9 mouse cellular contexts compared by ENCODE assay signal in genomic region chr17:27621161-27621560, GRCm38 (mm10). TPM values are rescaled to one million over a fixed set of nuclear protein-coding genes. Genes with fewer than 3 reads are reported as not detected.
DNase-seq lines count a peak whose midpoint lies in the region; ATAC-seq and TF ChIP-seq lines count a peak whose summit lies in the region.
"Had no signal": no experiment of that assay in that cellular context is flagged by ENCODE, and none has a peak within 500 bp of the region (broad histone marks: within the 10 kb centered on the region; RNA-seq: fewer than 3 reads in every experiment).

No protein-coding gene starts in this region.

- H3K36me3 ChIP-seq in ES-E14 (ENCODE audit: control insufficient read depth, insufficient read depth, low read length, poor library complexity, severe bottlenecking), result peaks cover 2% of the 10 kb centered on the region; the same call in 1 of the 2 replicates
- peaks cover 12% of the 10 kb centered on the region; the same call in 1 of the 2 replicates for H3K36me3 ChIP-seq in heart, embryonic 14.5 days (ENCODE audit: control insufficient read depth, insufficient read depth, low read length)
- H3K36me3 ChIP-seq in liver, embryonic 15.5 days (replicated peaks), result peaks cover 10% of the 10 kb centered on the region

- no peak overlapping the region for H3K9ac ChIP-seq in ES-E14 (ENCODE audit: insufficient read depth, low read depth, low read length, poor library complexity, severe bottlenecking)
- H3K9ac ChIP-seq in heart, embryonic 14.5 days (ENCODE audit: low read length), result peak overlapping the region; percentile 97
- H3K9ac ChIP-seq in liver, embryonic 15.5 days, result no peak overlapping the region

- 39% methylated on average over 8 of the region's 8 CpGs for WGBS in heart, embryonic 14.5 days
- 52% methylated on average over 8 of the region's 8 CpGs for WGBS in liver, embryonic 15.5 days (ENCODE audit: insufficient replicate concordance)

- peak overlapping the region; percentile 11 to 64; a peak in 2 of 4 replicates for H3K4me3 ChIP-seq in ES-E14 (ENCODE audit: insufficient read depth in 1 of 2, low read depth in 1 of 2, low read length in 2 of 2, poor library complexity in 1 of 2, severe bottlenecking in 1 of 2)
- H3K4me3 ChIP-seq in heart, embryonic 14.5 days (ENCODE audit: control insufficient read depth in 1 of 2, insufficient read depth in 1 of 2, low read depth in 1 of 2, low read length in 2 of 2), result peak overlapping the region; percentile 6 to 80; a peak in 3 of 4 replicates
- peak overlapping the region; percentile 93 for H3K4me3 ChIP-seq in liver, embryonic 15.5 days (replicated peaks)

- in situ Hi-C loops in ES-E14 (cut with MboI; ENCODE audit: low sequenced_read_pairs in 2 of 2, unreplicated experiment in 2 of 2), result no loop called here

- H3K27ac ChIP-seq in ES-E14 (ENCODE audit: insufficient read depth, low read depth, low read length, poor library complexity, severe bottlenecking), result no peak overlapping the region
- H3K27ac ChIP-seq in heart, embryonic 14.5 days (replicated peaks in 1 of 2; ENCODE audit: control insufficient read depth in 1 of 2, insufficient read depth in 1 of 2, low read depth in 2 of 2, low read length in 2 of 2), result peak overlapping the region in 1 of 2 experiments; percentile 96; a peak in 2 of 4 replicates
- H3K27ac ChIP-seq in liver, embryonic 15.5 days (replicated peaks), result no peak overlapping the region

- no peaks in the 10 kb centered on the region for H3K27me3 ChIP-seq in heart, embryonic 14.5 days (ENCODE audit: control insufficient read depth, insufficient read depth, low read length)
- H3K27me3 ChIP-seq in liver, embryonic 15.5 days, result no peaks in the 10 kb centered on the region

- peaks cover 6 to 14% of the 10 kb centered on the region in 2 experiments for H3K4me1 ChIP-seq in ES-E14 (ENCODE audit: control insufficient read depth in 2 of 2, insufficient read depth in 2 of 2, low read length in 2 of 2, poor library complexity in 1 of 2)
- peaks cover 9 to 33% of the 10 kb centered on the region in 2 experiments for H3K4me1 ChIP-seq in heart, embryonic 14.5 days (ENCODE audit: control insufficient read depth in 2 of 2, insufficient read depth in 2 of 2, low read length in 2 of 2)
- peaks cover 57% of the 10 kb centered on the region for H3K4me1 ChIP-seq in liver, embryonic 15.5 days (replicated peaks)

- no peak for ATAC-seq in heart, embryonic 14.5 days (ENCODE audit: insufficient number of reproducible peaks, insufficient read depth, low FRiP score, low read depth)
- no peak for ATAC-seq in liver, embryonic 15.5 days (ENCODE audit: insufficient read depth)

- peak overlapping the region; percentile 82 for H3K4me2 ChIP-seq in heart, embryonic 14.5 days (ENCODE audit: low read length)
- H3K4me2 ChIP-seq in liver, embryonic 15.5 days, result peak overlapping the region; percentile 97

- intact Hi-C loops in heart, postnatal 36 days (cut with DNase I), result loop anchor here (5.0 kb wide), 1 partner anchor 34 kb away; no protein-coding TSS in a partner anchor

- H3K9me3 ChIP-seq in ES-E14 (ENCODE audit: control insufficient read depth, insufficient read depth, low read depth, low read length), result no peaks in the 10 kb centered on the region
- H3K9me3 ChIP-seq in heart, embryonic 14.5 days (ENCODE audit: control insufficient read depth, low read length), result peaks cover 6% of the 10 kb centered on the region; the same call in 1 of the 2 replicates
- no peaks in the 10 kb centered on the region for H3K9me3 ChIP-seq in liver, embryonic 15.5 days (replicated peaks)

- peak; percentile 92 for DNase-seq in heart, adult 11 months
- DNase-seq in heart, postnatal 36 days, result no peak
- DNase-seq in ES-E14 (ENCODE audit: low read depth, low spot score), result no peak
- DNase-seq in urinary bladder, postnatal 10 days (ENCODE audit: low spot score), result no peak
- no peak for DNase-seq in adrenal gland, adult 2 months
- no peak for DNase-seq in thymus, postnatal 10 days (ENCODE audit: low spot score in 2 of 2)

TF ChIP-seq in ES-E14, 5 proteins besides CTCF, POLR2A, EP300 and RAD21:
- no peak for TF ChIP-seq CHD2 (IDR thresholded peaks at IDR 0.05; ENCODE audit: low read depth, low read length)
- no peak for TF ChIP-seq HCFC1 (IDR thresholded peaks at IDR 0.05; ENCODE audit: borderline replicate concordance, insufficient read depth, low read length)
- TF ChIP-seq MAFK (IDR thresholded peaks at IDR 0.05; ENCODE audit: insufficient read depth, low read depth, low read length), result no peak
- no peak for TF ChIP-seq ZC3H11A (IDR thresholded peaks at IDR 0.05; ENCODE audit: borderline replicate concordance, low read depth, low read length)
TF ChIP-seq in ES-E14: peak in this region for 0.

RNA-seq across cellular contexts. Expression of gene Nudt3, which starts 2.1 kb away (rescaled TPM):
- 100 to 1,000 TPM; 312 to 315 TPM for total RNA-seq in heart, postnatal 36 days (2021)
- 79.9 and 97.9 TPM in 2 replicates for total RNA-seq in ES-E14 (2012; rRNA removed)
- polyA plus RNA-seq in heart, embryonic 14.5 days (2014; fragmentation: Nextera tagmentation; extraction: Ambion mirVana), result 52.9 and 67.0 TPM in 2 replicates
- 23.2 and 26.1 TPM in 2 replicates for polyA plus RNA-seq in liver, embryonic 15.5 days (2015; fragmentation: Nextera tagmentation; extraction: Ambion mirVana)
- total RNA-seq in adrenal gland, adult 2 months (2021), result 100 to 1,000 TPM; 152 to 217 TPM
- 114 and 124 TPM in 2 replicates for polyA plus RNA-seq in adrenal gland, adult 2 months (2012; rRNA removed)

RNA-seq across cellular contexts. Expression of gene RPS10-NUDT3, which starts 13.9 kb away (rescaled TPM):
- not detected for total RNA-seq in heart, postnatal 36 days (2021)
- not detected in 2 replicates for total RNA-seq in ES-E14 (2012; rRNA removed)
- polyA plus RNA-seq in heart, embryonic 14.5 days (2014; fragmentation: Nextera tagmentation; extraction: Ambion mirVana), result not detected in 2 replicates
- polyA plus RNA-seq in liver, embryonic 15.5 days (2015; fragmentation: Nextera tagmentation; extraction: Ambion mirVana), result not detected in 2 replicates
- total RNA-seq in adrenal gland, adult 2 months (2021), result not detected
- polyA plus RNA-seq in adrenal gland, adult 2 months (2012; rRNA removed), result not detected in 2 replicates
- polyA plus RNA-seq: spleen, adult 2 months had no signal

RNA-seq across cellular contexts. Expression of gene Rps10, which starts 15.3 kb away (rescaled TPM):
- 100 to 1,000 TPM; 533 to 572 TPM for total RNA-seq in heart, postnatal 36 days (2021)
- total RNA-seq in ES-E14 (2012; rRNA removed), result 1,842 and 2,049 TPM in 2 replicates
- 624 and 715 TPM in 2 replicates for polyA plus RNA-seq in heart, embryonic 14.5 days (2014; fragmentation: Nextera tagmentation; extraction: Ambion mirVana)
- 435 and 496 TPM in 2 replicates for polyA plus RNA-seq in liver, embryonic 15.5 days (2015; fragmentation: Nextera tagmentation; extraction: Ambion mirVana)
- total RNA-seq in adrenal gland, adult 2 months (2021), result 1,000 to 10,000 TPM; 1,036 to 1,116 TPM
- polyA plus RNA-seq in adrenal gland, adult 2 months (2012; rRNA removed), result 886 and 939 TPM in 2 replicates

RNA-seq across cellular contexts. Expression of gene Pacsin1, which starts 34.1 kb away (rescaled TPM):
- total RNA-seq in heart, postnatal 36 days (2021), result under 1 TPM in 1 of 2 experiments, not detected in 1; 0.49 TPM
- 7.9 and 8.8 TPM in 2 replicates for total RNA-seq in ES-E14 (2012; rRNA removed)
- polyA plus RNA-seq in heart, embryonic 14.5 days (2014; fragmentation: Nextera tagmentation; extraction: Ambion mirVana), result 0.43 and 0.94 TPM in 2 replicates
- 0.13 and 0.24 TPM in 2 replicates for polyA plus RNA-seq in liver, embryonic 15.5 days (2015; fragmentation: Nextera tagmentation; extraction: Ambion mirVana)
- total RNA-seq in adrenal gland, adult 2 months (2021), result 1 to 10 TPM; 2.5 to 5.6 TPM
- 3.0 and 3.8 TPM in 2 replicates for polyA plus RNA-seq in adrenal gland, adult 2 months (2012; rRNA removed)

RNA-seq across cellular contexts. Expression of gene AI413582, which starts 55.6 kb away (rescaled TPM):
- 10 to 100 TPM in 1 of 2 experiments, 1 to 10 TPM in 1; 7.4 to 10.4 TPM for total RNA-seq in heart, postnatal 36 days (2021)
- 6.8 and 9.2 TPM in 2 replicates for total RNA-seq in ES-E14 (2012; rRNA removed)
- polyA plus RNA-seq in heart, embryonic 14.5 days (2014; fragmentation: Nextera tagmentation; extraction: Ambion mirVana), result 18.5 and 24.2 TPM in 2 replicates
- polyA plus RNA-seq in liver, embryonic 15.5 days (2015; fragmentation: Nextera tagmentation; extraction: Ambion mirVana), result 12.3 and 13.9 TPM in 2 replicates
- 10 to 100 TPM; 28.0 to 35.9 TPM for total RNA-seq in adrenal gland, adult 2 months (2021)
- polyA plus RNA-seq in adrenal gland, adult 2 months (2012; rRNA removed), result 64.8 and 65.5 TPM in 2 replicates

Comparison
In these comparisons a context has a peak if more than half of its experiments do, and no peak if none do; other contexts are left out.
1. H3K4me3 ChIP-seq: peak in every context shown above with its lines; median percentile 93 in liver, embryonic 15.5 days; 43 in heart, embryonic 14.5 days; 38 in ES-E14.